In the genomic region with DNA sequence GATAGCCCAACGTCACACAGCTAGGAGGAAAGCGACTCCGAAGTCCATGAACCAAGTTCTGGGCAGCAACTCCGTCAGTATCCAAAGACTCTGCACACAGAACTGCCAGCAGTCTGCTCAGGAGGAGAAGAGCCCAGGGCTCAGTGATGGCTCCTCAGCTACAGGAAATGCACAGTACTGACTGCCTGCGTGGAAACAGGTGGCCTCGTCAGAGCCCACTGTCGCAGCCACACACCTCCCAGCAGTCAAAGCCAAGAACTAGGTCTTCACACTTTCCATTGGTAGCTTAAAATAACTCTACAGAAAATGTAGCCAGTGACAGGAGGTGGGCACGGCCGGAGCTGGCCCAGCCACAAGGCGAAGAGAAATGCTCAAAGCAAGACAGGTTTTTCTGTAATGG, we compare ENCODE assay signal across 11 mouse cellular contexts. TPM values are rescaled to one million over a fixed set of nuclear protein-coding genes. Genes with fewer than 3 reads are reported as not detected.
A peak's percentile ranks its signal among the peaks of the same experiment; 100 is the strongest.
DNase-seq lines count a peak whose midpoint lies in the region; ATAC-seq lines count a peak whose summit lies in the region.
"Had no signal": no experiment of that assay in that cellular context is flagged by ENCODE, and none has a peak within 500 bp of the region (broad histone marks: within the 10 kb centered on the region; RNA-seq: fewer than 3 reads in every experiment).

No protein-coding gene starts in this region.

- 57% methylated on average over 10 of the region's 10 CpGs for WGBS in heart, embryonic 16.5 days
- WGBS in forebrain, embryonic 15.5 days, result 90% methylated on average over 10 of the region's 10 CpGs

- peaks cover 33% of the 10 kb centered on the region for H3K4me1 ChIP-seq in heart, embryonic 16.5 days (ENCODE audit: control insufficient read depth, insufficient read depth, low read length)
- peaks cover 16% of the 10 kb centered on the region for H3K4me1 ChIP-seq in forebrain, embryonic 15.5 days

- H3K4me2 ChIP-seq in heart, embryonic 16.5 days (ENCODE audit: low read depth, low read length), result peak overlapping the region; percentile 30; the same call in 1 of the 2 replicates
- no peak overlapping the region for H3K4me2 ChIP-seq in forebrain, embryonic 15.5 days (replicated peaks)

- H3K27me3 ChIP-seq in heart, embryonic 16.5 days (ENCODE audit: control insufficient read depth, insufficient read depth, low read length), result no peaks in the 10 kb centered on the region
- H3K27me3 ChIP-seq in splenic B cell, adult 2 months (ENCODE audit: control insufficient read depth, insufficient read depth, low read length, poor library complexity, severe bottlenecking), result no peaks in the 10 kb centered on the region
- H3K27me3 ChIP-seq in forebrain, embryonic 15.5 days, result no peaks in the 10 kb centered on the region
- H3K27me3 ChIP-seq: Patski had no signal

- no peaks in the 10 kb centered on the region for H3K9me3 ChIP-seq in heart, embryonic 16.5 days (replicated peaks; ENCODE audit: control insufficient read depth, low read length)
- H3K9me3 ChIP-seq in forebrain, embryonic 15.5 days, result no peaks in the 10 kb centered on the region

- no peaks in the 10 kb centered on the region for H3K36me3 ChIP-seq in heart, embryonic 16.5 days (ENCODE audit: control insufficient read depth, insufficient read depth)
- no peaks in the 10 kb centered on the region for H3K36me3 ChIP-seq in splenic B cell, adult 2 months (ENCODE audit: control insufficient read depth, insufficient read depth, low read length, poor library complexity, severe bottlenecking)
- no peaks in the 10 kb centered on the region for H3K36me3 ChIP-seq in forebrain, embryonic 15.5 days

- peak; percentile 37; the same call in 1 of the 2 replicates for ATAC-seq in heart, embryonic 16.5 days (replicated peaks; ENCODE audit: extremely low read depth, insufficient read depth, low FRiP score)
- no peak for ATAC-seq in forebrain, embryonic 15.5 days (replicated peaks)
- ATAC-seq: intestine, embryonic 16.5 days; Patski had no signal

- H3K9ac ChIP-seq in heart, embryonic 16.5 days (ENCODE audit: low read length), result no peak overlapping the region
- H3K9ac ChIP-seq in forebrain, embryonic 15.5 days (replicated peaks), result no peak overlapping the region

- H3K4me3 ChIP-seq in heart, embryonic 16.5 days (ENCODE audit: low read length), result no peak overlapping the region
- H3K4me3 ChIP-seq in forebrain, embryonic 15.5 days, result no peak overlapping the region

- no peak overlapping the region; the same call in 1 of the 2 replicates for H3K27ac ChIP-seq in heart, embryonic 16.5 days (ENCODE audit: low read length)
- H3K27ac ChIP-seq in forebrain, embryonic 15.5 days (replicated peaks), result no peak overlapping the region

- no peak for DNase-seq in heart, adult 8-10 months (ENCODE audit: low spot score)
- DNase-seq in T-cell, adult 2 months (ENCODE audit: low spot score), result peak; percentile 10
- peak; percentile 82 for DNase-seq in cerebellum, adult 8-10 months
- peak; percentile 64 for DNase-seq in splenic B cell, adult 2 months (ENCODE audit: low read depth, low spot score)
- DNase-seq in adipocyte (ENCODE audit: low spot score), result no peak
- no peak for DNase-seq in urinary bladder, postnatal 14 days (ENCODE audit: low spot score)
- DNase-seq: adrenal gland, postnatal 25 days had no signal

RNA-seq across cellular contexts. Expression of gene Ptprj, which starts 10.2 kb away (rescaled TPM):
- polyA plus RNA-seq in heart, embryonic 16.5 days (2015; fragmentation: Nextera tagmentation; extraction: Ambion mirVana), result 1.0 and 1.1 TPM in 2 replicates
- 1 to 10 TPM; 6.0 to 7.3 (median 7.0) TPM for total RNA-seq in heart, adult 8-10 months (2022)
- 3.3 and 3.7 TPM in 2 replicates for polyA plus RNA-seq in forebrain, embryonic 15.5 days (2015; fragmentation: Nextera tagmentation; extraction: Ambion mirVana)

Comparison
In these comparisons a context has a peak if more than half of its experiments do, and no peak if none do; other contexts are left out.
1. DNase-seq: peak in T-cell, adult 2 months (single experiment), cerebellum, adult 8-10 months (single experiment) and splenic B cell, adult 2 months (single experiment); none in heart, adult 8-10 months (single experiment), adipocyte (single experiment) and urinary bladder, postnatal 14 days (single experiment).